Mouse (Mus musculus) skeletal muscle tissue, adult 2 months (tissue): ENCODE results near the gene Depdc5.
"Not testable (repeated sequence)": the region's sequence is repeated elsewhere in the genome, so short reads cannot be mapped to it uniquely, and the experiment has no call there.

ENCODE experiments used
- DNase-seq: peaks from one replicate; pipeline ENCODE4 v3.0.0-alpha.2; 2012; ENCODE audit warnings: low read depth, low spot score

Depdc5 gene

DNA sequence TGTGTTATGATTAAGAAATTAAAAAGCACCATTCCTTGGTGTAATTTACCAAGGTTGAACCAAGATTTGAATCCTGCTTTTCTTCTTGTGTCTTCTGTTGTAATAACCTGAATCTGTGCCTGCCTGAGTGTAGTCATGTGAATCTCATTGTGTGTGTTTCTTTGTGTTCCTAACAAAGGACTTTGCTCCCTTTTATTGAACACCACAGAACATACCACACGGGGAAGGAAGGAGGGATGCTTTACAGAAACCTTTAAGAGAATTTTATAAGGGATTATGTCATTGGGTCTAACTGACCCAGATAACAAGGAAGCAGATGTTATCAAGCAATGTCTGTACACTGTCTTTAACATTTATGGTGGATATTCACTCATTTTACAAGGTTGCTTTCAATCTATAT is 44.0 kb downstream of the Depdc5 start:
- DNase-seq: no peak

DNA sequence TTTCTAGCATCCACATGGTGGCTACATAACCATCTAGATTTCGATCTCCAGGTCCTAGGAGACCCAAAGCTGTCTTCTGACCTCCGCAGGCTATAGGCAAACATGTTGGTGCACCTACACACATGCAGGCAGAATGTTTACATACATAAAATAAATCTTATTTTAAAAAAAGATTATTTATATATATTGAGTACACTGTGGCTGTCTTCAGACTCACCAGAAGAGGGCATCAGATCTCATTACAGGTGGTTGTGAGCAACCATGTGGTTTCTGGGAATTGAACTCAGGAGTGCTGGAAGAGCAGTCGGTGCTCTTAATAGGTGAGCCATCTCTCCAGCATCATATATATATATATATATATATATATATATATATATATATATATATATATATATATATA is 50.6 kb downstream of the Depdc5 start:
- DNase-seq: no peak

DNA sequence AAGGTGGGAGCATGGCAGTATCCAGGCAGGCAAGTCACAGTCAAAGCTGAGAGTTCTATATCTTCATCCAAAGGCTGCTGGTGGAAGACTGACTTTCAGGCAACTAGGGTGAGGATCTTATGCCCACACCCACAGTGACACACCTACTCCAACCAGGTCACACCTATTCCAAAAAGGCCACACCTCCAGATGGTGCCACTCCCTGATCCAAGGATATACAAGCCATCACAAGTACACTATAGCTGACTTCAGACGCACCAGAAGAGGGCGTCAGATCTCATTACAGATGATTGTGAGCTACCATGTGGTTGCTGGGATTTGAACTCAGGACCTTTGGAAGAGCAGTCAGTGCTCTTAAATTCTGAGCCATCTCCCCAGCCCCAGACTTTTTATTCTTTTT is 55.8 kb downstream of the Depdc5 start:
- not testable (repeated sequence) for DNase-seq

DNA sequence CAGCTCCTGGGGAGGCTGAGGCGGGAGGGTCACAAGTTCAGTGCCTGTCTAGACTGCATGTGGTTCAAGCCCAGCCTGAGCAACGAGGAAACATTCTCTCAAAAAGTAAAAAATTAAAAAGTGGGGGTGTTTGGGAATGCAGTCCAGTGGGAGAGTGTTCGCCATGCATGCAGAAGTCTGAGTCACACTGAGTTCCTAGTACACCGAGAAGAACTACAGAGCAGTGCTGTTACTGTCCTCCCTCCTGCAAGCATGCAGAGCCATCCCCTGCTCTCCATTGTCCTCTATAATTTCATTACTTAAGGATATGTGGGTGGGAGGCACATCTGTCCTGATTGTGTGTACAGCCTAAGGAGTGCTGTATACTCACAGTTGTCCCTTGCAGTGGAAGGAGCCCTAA is 59.4 kb downstream of the Depdc5 start:
- no peak for DNase-seq

DNA sequence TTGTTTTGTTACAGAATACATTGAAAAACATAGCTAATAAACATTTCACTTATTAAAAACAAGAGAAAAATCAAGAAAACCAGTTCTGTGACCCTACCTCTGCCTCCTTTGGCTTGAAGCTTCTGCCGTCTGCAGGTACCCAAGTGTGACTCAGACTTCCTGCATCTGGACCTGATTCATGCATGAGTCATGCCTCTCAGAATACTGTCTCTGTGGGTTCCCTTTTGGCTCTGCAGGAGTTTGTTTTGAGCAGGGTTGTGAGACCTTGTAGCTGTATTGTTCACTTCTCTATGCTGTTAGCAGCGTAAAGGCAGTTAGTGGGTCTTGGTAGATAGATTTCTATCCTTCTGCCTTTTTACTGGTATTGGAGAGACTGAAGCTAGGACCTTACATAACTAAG is 67.3 kb downstream of the Depdc5 start:
- DNase-seq: peak; percentile 10

DNA sequence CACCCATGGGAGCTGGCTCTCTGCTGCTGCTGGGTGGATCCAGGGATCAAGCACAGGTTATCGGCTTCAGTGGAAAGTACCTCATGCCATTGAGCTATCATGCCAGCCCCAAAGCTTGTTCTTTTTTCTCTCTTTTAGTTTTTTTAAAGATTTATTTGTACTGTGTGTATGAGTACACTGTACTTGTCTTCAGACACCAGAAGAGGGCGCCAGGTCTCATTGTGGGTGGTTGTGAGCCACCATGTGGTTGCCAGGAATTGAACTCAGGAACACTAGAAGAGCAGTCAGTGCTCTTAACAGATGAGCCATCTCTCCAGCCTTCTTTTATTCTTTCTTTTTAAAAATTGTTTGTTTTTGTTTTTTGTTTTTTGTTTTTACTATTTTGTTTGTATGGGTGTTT is 71.2 kb downstream of the Depdc5 start:
- no peak for DNase-seq

DNA sequence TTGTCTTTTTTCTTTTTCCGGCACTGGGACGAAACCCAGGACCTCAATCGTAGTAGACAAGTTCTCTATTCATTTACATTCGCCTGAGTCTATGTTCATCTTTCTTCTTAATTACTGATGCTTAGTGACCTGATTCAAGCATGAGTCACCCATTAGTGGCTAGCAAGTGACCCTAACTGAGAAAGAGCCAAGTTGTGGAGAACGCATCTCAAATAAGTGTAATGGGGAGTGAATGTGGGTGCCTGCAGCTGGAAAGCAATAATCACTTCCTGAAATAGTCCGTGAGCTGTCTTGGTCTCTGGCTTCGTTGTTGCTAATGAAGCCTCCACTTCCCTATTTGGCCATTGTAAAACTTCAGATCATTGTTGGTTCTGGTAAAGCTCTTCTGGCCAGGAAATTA is 77.1 kb downstream of the Depdc5 start:
- DNase-seq: no peak

DNA sequence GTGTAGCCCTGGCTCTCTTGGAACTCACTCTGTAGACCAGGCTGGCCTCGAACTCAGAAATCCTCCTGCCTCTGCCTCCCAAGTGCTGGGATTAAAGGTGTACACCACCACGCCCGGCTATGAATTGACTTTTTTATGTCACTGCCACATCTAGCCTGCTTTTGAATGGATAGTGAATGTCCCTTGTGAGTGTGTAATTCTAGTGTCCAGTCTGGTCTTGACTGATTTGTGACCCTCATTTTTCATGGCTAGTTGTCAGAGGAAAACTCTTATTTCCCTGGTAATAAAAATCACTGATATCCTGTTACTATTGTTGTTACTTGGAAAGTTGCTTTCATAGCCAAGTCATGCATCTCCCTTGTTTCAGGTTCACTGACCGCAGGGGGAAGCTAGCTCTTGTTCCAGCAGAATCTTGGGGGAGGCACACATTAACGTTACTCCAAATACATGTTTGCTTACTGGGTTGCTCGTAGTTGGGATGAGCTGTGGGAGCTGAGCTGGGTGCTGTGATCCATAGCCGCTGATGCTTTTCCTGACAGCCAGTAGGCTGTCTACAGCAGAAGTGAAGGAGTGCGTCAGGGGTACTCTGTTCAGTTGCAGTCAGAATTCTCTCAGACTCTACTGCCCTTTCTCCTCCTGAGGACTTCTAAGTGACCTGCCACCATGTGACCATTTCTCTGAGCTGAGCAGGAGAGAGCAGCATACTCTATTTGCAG is 77.9 kb downstream of the Depdc5 start:
- DNase-seq: no peak

DNA sequence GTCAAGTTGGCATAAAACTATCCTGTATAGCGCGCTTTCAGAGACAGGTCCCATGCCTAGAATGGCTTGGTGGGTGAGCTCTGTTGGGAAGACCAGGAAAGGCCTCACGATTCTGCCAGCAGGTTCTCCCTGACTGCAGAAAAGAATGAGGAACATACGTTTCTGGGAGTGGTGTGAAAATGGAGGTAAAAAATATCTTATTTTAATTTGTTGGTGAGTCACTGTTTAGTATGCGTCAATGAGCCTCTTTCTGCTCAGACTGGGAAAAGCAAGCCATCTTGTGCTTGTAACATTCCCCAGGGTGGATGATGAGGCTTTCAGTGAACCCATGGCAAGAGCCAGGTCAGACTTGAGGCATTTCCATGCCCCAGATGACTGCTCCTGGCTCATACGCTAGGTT is 86.6 kb downstream of the Depdc5 start:
- no peak for DNase-seq

DNA sequence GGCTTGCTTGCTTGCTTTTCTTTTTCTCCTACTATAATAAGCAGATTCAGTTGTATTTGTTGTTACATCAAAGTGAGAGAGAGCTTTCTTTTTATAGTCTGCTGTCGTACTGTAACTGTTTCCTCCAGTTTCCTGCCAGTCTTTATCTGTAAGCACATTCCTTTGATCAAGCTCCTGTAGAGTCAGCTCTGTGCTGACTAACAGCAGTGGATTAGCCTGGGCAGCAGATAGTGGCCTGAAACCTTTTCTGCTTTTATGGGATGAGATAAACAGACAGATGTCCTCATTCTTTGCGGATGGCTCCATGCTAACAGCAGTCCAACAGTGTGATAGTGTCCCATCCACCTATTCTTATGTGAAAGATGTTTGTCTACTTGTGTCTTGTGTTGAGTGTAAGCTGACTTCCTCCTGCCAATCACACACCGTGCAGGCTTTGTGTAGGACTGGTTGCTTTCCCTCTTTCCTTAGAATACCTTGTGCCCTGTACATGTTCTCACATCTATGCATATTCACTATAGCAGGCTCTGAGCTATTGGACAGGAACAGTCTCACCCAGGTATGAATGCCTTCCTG is 87.3 kb downstream of the Depdc5 start:
- DNase-seq: no peak

DNA sequence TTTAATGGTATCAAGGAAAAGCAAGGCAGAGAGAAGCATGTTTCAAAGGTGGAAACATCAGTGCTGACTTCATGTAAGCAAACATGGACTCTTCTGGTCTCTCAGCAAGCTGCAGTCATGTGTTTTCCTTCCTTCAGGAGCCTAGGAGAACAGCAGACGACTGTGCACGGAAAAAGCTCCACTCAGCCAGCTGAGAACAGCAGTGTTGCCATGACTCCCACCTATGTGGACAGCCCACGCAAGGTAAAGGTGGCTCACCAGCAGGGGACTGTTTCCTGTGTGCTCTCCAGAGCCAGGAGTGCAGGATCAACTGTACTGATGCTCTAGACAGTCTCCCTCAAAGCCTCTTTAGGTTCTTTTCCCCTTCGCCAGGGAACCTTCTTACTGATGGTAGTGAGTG is 92.2 kb downstream of the Depdc5 start:
- DNase-seq: no peak

DNA sequence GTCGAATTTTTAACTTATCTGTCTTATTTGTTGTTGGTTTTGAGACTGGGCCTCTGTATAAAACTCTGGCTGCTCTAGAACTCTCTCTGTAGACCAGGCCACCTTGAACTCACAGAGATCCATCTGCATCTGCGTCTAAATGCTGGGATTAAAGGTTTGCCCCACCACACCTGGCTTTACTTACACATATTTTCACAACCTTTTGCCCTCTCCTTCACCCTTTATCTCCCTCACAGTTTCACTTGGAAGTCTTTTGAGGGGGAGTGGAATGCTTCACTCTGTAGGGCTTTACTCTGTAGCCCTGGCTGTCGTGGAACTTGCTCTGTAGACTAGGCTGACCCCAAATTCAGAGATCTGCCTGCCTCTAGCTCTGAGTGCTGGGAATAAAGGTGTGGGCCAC is 98.1 kb downstream of the Depdc5 start:
- no peak for DNase-seq

DNA sequence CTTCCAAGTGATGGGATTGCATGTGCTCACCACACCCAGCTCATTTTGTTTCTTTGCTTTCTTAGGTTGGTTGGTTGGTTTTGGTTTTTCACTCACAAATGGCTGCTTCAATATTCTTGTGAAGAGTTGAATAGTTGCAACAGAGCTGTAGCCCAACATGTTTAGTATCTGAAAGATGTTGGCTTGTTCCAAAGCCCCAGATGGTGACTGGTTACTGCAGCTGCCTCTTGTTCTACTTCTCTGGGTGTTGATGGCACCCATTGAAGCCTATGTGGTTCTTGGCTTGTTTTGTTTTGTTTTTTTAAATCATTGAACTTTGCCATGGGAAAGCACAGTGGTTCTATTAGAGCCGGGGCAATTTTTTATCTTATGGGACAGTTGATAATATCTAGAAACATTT is 99.1 kb downstream of the Depdc5 start:
- DNase-seq: no peak

DNA sequence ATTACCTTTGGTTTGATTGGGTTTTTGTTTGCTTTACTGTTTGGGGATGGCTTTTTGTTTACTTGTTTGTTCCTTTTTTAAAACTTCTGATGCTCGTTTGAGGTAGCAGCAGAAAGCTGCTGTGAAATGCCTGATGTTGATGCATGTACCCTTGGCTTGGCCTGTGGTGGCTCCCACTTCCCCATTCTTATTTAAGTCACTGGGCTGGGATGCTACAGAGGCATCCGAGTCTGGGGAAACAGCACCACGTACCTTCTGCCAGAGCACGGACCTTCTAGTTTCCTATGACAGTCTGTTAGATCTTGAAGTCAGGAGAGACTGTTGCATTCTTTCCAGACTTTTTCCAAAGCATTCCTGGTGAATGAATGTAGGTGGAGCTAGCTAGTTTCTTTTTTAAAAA is 113.0 kb downstream of the Depdc5 start:
- DNase-seq: no peak

DNA sequence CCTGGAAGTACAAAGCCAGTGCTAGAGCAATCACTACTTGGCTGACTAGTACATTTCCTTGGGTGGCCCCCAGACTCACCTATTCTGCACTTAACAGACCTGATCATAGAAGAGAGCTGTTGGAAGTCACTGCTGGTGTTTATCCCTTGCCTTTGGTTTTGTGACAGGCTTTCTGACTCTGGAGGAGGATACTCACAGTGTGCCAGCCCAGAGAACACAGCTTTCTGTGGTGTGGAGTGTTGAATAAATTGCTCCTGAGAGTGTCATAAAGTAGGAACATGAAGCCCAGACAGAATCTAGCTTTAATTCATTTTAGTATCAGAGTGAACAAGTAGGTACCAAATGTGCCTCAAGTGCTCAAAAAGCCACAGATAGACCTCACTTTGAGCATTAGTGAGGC is 113.7 kb downstream of the Depdc5 start:
- DNase-seq: no peak

DNA sequence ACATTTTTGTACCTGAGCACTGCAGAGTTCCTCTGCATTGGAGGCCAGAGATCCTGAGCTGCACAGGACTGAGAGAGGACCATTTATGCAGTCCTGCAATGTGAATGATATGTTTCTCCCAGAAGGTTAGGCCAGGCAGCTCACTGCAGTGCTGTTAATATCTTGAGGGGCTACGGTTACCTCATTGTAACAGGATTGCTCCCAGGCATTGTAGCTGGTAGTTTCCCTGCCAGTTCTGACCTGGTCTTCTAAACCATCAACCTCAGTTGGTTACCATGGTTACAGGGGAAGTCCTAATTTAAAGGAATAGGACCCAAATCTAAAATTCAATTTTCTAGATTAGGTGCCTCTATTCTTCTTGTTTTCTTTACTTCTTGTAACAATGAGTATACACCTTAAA is 121.9 kb downstream of the Depdc5 start:
- DNase-seq: no peak

DNA sequence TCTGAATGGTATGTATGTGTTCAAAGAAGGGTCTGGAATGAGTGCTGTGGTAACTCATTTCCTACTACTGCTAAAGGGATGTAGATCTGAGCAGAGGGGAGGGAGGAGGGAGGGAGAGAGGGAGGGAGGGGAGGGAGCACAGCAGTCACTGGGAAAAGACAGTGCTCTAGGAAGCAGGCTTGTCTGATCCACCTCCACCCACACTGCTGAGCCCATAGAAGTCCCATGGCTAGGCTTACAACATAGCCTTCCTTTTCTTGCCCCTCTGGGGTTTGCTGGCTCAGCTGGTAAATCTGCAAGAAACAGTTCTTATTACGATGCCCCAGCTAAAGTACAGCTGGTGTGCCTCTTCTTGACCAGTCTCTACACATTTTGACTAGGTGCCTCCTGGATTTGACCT is 124.4 kb downstream of the Depdc5 start:
- DNase-seq: no peak

DNA sequence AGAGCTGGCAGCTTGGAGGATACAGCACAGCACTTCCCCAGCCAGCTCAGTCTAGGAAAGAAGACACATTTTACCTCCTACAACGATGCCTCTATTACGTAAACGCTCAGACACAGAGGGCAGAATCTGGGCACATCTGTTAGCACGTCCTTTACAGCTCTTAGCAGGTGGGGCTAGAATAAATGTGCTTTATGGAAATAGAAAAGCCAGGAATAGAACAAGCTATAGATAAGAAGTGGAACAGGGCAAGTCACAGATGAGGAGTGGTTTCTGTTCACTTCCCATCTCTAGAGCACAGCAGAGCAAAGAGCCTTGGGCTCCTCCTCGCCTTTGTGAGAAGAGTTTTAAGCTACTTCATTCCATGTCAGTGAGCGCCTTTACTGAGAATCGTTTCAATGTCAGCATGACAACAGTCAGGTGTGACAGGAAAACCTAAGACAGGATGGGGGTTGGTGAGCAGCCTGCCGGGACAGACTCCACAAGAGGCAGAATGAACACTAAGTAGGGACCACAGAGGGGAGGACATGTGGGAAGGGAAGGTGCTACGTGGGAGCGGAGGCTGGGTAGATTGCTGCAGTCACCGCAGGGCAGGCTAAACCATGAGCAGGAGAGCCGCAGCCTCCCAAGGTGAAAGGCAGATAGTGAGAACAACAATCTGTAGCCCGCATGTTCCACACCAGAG is 126.6 kb downstream of the Depdc5 start:
- no peak for DNase-seq

DNA sequence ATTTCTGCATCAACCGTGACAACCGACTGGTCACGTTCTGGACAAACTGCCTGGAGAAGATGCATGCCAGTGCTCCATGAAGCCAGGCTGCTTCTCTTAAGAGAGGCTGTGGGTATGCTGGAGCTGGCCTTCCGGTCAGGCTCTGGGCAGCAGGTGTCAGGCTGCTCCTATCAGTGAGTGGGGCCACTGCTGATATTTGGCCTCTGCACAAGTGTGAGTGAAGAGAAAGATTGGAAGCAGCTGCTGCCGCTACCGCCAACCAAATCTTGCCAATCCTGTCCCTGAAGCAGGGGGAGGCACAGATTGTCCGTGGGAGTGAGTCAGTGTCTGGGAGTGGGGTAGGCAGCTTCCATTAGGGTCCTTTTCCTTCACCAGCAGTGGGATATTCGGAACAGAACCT is 127.7 kb downstream of the Depdc5 start:
- DNase-seq: peak; percentile 48

DNA sequence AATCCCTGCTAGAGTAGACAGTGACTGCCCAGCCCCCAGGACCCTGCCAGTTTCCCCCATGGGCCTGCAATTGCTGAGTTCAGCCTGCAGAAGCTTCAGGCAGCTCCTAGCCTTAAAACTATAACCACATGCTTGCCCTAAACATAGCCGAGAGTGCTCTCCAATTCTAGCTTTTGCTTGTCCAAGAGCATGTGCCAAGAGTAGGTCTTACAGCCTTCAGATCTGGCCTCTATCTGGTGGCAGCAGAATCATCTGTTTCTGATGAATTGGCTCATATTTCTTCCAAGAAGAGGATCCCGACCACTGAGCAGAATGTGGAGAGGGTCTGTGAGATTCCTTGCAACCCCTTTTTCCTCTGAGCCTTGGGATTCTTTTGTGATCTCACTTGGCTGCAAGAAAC is 131.0 kb downstream of the Depdc5 start:
- DNase-seq: no peak

DNA sequence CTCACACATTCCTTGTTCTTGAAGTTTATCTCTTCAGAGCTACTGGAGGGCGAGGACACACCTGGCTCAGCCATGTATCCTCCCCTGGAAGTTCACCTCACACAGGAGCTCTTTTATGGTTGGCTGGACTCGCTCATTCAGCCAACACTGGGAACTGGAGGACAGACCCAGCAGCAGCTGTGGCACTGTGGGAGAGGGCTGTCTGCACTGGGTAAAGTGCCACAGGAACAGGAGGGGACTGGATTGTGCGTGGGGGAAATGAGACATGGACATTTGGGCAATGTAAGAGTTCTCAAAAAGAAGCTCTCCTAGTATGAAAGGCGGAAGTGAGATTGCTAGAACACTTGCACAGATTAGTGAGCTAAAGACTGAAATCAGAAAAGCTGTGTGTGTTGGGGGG is 132.3 kb downstream of the Depdc5 start:
- DNase-seq: no peak

DNA sequence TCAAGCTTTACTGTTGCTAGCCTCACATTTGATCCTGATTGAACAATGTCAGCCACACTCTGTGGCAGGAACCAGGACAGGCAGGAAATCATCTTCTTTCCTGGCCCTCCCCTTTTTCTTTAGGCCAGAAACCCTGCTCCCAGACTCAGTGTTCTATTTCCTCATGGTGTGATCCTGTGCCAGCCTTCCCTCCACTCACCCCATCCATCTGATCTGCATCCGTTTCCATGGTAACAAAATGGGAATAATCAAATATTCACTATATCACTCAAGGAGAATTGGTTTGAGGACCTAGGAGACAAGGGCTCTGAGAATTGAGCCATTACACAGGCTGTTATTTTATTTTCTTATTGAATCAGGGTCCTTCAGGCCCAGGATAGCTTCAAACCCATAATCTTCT is 133.1 kb downstream of the Depdc5 start:
- no peak for DNase-seq

DNA sequence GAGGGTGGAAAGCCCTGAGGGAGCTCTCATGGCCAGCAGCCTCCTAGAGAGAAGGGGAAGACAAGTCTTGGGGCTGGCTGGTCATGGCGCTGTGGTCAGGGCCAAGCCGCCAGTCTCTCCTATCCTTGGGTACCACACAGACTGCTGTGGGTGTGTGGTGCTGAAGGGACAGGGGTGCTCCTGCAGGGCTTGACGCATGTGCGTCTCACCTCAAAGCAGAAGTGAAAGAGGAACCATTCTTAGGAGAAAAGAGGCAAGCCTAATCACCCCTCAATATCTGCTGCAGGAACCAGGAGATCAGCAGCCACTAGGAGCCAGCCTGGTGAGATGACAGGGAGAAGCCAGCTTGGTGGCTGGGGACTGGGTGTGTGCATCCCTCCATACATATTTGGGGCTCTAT is 134.2 kb downstream of the Depdc5 start:
- DNase-seq: no peak
